Mouse (Mus musculus) kidney, adult 8-10 months (tissue): ENCODE results near the gene Pla2g2c.

Experiments used
- DNase-seq, 2 experiments: peaks; one replicate each; pipeline ENCODE4 v3.0.0; 2022

The Pla2g2c gene

DNA sequence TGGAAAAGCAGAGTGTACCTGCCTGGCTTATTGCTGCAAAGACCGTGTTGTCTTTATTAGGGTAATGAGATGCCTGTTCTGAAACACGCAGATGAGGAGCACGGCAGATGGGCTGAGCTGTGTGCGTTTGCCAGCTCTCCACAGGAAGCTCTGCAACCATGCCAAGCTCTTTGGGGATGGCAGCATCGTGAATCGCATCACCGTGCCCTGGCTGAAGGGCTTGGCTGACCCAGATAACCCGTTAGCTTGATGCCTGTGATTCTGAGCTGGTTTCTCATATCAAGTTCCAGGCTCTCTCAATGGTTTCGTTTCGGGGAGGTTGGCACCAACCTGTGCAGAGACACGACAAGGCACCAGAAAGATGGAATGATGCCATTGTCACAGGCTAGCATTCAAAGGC is 14.0 kb upstream of the Pla2g2c start:
- DNase-seq: no peak

DNA sequence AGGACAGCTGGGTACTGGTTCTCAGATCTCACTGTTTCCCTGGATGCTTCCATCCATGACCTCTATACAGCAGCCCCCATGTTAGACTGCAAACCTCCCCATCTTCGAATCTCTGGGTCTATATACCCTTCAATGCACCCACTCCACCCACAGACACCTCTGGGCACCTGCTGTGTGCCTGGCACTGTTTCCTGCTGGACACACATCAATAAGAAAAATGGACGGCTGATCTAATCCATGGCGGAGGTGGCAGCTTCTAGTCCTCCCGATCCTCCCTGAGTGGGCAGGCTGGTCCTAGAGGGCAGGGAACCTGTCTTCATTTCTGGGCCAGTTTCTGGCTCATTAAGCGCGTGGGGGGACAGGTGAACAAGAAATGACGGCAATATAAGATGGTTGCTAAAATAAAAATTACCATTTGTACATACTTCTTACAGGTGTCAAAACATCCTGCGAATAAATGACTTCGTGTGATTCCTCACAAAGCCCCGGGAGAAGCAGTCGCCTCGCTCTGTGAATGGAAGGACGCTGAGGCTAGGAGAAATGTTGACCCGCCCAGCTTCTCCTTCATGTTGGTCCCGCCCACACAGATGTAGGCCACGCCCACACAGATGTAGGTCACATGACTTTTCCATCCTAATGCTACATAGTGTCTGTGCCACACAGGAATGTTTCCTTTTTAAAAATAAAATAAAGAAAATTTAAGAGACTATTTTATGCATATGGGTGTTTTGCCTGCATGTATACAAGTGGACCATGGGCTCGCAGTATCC is 13.4 kb upstream of the Pla2g2c start:
- no peak for DNase-seq

GRCm38 (mm10) chr4:138712096-138712495 is 12.5 kb upstream of the Pla2g2c start:
- no peak for DNase-seq

DNA sequence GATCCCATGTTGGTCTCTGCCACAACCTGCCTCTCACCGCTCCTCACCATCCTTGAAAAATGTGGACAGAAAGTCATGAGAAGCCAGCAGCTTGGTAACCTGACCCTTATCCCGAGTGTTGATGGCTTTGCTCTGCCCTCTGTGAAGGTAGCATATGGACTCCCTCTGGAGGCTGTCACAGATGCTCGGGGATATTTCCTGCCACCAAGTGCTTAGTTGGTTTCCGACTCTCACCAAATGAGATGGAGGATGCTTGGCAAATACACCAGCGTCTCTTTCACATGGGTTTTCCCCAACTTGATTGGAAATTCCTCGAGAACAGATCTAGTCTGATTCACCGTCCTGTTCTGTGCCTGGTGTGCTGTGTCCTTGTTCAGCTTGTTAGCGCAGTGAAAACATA is 12.0 kb upstream of the Pla2g2c start:
- DNase-seq: no peak

- DNase-seq: peak; percentile 29 to 72
These were observed 10.4 kb upstream of the Pla2g2c start for GRCm38 (mm10) chr4:138714186-138714585.

- no peak for DNase-seq
These were observed 7.9 kb upstream of the Pla2g2c start for GRCm38 (mm10) chr4:138716697-138717096.

GRCm38 (mm10) chr4:138718586-138719263 is 5.9 kb upstream of the Pla2g2c start:
- no peak for DNase-seq

DNA sequence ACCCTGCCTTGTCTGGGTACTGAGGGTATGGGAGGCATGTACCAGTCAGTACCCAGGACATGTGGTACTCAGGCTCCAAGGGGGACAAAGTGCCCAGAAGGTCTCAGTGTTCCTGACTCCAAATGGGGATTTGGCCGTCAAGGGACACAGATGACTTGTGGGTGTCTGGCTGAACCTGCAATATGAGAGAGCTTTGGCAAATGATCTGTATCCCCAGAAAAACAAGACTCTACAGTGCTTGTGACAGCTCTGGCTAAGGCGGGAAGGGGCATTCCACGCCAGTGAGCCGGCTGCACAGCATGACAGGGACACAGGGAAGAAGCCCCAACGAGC is 5.4 kb upstream of the Pla2g2c start:
- DNase-seq: no peak

DNA sequence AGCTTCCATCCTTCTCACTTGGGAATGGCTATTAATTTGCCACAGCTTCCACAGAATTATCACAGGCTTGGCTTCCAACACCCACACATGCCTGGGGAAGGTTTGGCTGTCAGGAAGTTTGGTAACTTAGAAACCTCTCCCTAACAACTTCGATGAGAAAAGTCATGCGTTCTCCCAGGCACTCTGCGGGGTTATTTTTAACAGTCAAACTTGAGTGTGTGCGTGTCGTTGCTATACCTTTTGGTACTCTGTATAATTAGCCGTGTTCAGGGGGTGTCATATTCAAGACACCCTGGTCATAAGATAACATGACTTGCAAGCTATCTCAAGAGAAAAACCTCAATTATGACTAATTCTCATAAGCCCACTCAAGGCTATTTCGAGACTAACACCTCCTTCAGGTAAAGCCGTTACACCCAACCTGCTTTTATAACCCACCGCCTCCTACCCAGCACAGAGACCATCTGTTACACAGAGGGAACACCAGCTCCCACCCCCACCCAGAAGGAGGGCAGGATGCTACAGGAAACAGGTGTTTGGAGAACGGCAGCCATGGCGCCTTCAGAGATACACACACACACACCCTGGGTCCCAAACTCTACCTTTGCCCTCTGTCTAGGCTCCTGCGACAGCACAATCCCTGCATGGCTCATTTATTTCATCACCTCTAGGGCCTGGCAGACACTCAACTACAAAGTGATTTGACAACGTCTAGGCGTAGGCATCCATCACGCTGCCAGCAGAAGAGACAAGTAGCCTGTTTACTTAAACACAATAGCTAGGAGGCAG is 905 bp upstream of the Pla2g2c start:
- peak; percentile 75 to 82 for DNase-seq

DNA sequence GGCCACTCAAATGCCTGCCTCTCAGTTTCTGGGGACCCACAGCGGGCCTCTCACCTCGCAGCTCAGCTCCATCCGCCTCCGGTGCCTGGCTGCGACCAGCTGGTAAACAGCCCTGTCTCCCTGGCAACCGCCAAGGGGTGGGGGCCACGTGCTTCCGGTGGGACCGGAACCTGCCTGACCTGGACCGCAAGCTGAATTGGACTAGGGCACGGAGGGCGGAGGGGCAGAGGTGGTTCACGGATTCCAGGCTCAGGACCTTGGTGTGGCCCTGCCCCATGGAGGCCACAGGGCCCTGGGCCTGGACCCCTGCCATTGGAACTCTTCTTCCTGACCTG is 502 bp downstream of the Pla2g2c start:
- peak; percentile 91 to 92 for DNase-seq

DNA sequence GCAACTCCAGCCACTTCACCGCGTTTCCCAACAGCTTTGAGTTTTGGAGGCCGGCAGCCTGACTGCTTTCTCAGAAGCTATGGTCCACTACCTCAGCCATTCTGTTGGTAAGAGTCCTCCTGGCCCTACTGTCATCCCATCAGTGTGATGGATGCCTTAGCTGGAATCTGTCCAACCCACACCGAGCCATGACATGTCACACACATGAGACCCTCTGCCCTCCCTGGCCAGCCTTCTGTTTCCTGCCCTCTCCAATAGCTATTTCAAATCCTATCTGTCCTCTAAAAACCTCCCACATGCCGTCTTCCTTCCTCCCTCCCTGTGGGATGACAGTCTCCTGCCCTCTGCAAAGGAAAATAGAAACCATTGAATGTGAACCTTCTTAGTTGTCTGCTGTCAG is 1.2 kb downstream of the Pla2g2c start:
- peak; percentile 28 to 48 for DNase-seq

- peak; percentile 80 to 92 for DNase-seq
These were observed 4.6 kb downstream of the Pla2g2c start for GRCm38 (mm10) chr4:138729018-138729703.

DNA sequence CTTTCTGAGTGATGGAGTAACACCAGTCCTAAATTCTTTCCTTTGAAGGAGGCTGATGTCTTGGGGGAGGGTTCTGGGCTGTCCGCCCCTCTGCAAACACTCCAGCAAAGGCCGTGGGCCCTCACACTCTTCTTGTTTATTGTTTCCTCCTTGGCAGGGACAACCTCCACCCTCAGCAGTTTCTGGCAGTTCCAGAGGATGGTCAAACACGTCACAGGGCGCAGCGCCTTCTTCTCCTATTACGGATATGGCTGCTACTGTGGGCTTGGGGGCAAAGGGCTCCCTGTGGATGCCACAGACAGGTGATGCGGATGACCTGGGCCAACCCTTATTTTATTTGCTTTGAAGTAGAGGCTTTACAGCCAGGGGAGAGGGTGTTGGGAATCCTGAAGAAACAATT is 9.5 kb downstream of the Pla2g2c start:
- peak; percentile 36 to 44 for DNase-seq

- no peak for DNase-seq
These were observed 10.3 kb downstream of the Pla2g2c start for GRCm38 (mm10) chr4:138734863-138735262.

GRCm38 (mm10) chr4:138737031-138737430 is 12.4 kb downstream of the Pla2g2c start, which contains the start of gene Ubxn10:
Ubxn10 (minus strand) TSS chr4:138737167.
- no peak for DNase-seq

DNA sequence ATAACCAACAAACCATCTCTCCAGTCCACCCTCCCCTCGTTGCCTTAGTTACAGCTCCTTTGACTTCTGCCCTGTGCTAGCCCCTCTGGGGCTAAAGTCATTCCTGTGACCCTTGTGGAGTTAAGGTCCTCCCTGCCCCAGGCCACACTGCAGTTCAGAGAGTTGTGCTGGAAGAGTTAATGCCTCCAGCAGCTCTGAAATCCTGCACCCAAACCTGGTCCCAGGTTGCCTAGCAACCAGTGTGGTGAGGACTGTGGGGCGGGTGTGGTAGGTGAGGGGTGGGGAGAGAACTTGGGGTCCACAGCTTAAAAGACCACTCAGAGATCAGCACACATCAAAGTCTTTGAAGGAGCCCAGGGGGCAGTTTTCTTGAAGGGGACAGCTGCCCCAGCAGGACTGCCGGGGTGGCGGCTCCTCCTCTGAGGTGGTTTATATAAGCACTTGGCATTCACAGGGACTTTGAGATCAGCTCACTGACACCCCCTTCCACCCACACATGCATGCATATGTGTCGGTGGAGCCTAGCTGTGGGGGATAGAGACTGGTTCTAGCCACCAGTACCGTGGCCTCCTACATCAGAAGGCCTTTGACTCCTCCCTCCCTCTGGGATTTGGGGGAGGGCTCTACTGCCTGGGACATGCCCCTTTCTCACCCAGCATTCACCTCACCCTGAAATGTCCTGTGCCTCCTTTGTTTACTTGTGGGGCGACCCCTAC is 14.7 kb downstream of the Pla2g2c start:
- DNase-seq: no peak

- peak; percentile 39 to 59 for DNase-seq
These were observed 21.3 kb downstream of the Pla2g2c start for GRCm38 (mm10) chr4:138745884-138746283.

- DNase-seq: no peak
These were observed 22.3 kb downstream of the Pla2g2c start for GRCm38 (mm10) chr4:138746866-138747265.

GRCm38 (mm10) chr4:138747851-138748250 is 23.3 kb downstream of the Pla2g2c start:
- no peak for DNase-seq

DNA sequence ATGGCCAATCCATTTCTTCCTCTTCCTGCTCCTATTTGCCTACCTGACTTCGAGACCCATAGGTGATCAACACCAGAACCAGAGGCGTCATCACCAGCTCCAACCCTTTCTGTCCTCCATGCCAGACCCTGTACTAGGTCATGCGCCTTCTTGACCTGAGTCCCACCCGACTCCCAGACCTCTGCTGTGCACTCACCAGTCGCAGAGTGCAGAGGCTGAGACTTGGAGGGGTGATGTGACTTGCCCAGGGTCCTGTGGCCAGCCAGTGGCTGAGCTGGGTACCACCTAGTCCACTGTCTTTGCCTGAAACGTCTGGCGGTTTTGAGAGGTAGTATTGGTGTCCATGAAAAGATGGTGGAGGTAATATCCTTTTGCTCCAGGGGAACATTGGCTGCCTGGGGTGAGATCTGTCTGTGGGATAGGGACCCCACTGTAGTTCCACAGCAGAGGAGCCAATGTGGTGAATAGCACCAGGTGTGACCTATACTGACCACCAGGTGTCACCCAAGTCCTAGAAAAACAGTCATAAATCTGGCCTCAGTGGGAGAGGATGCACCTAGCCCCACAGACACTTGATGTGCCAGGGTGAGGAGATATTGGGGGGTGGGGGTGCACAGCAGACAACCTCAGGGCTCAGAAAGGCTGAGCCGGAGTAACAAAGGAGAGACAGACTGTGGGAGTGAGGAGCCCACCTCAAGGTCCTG is 23.9 kb downstream of the Pla2g2c start:
- DNase-seq: peak in 1 of 2 experiments; percentile 52

- DNase-seq: no peak
These were observed 28.0 kb downstream of the Pla2g2c start for GRCm38 (mm10) chr4:138752603-138753002.

DNA sequence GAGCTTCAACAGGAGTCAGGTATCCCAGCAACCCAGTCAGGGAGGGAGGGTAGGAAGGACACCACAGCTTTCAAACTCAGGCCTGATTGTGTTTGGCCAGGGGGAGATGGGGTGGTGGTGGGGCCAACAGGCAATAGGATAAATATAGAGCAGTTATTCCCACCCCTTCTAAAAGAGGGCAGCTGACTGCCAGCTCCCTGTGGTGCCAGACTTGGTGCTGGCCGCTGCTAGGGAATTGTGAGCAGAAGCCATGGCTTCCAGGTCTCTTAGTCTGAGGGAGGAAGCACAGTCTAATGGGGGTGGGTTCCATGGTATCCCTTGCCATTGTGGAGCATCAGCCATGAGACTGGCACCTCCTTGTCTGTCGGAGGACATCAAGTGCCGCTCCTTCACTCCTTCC is 29.0 kb downstream of the Pla2g2c start:
- DNase-seq: no peak
